Mouse (Mus musculus): Measurements from ENCODE around the gene Sult3a1. TPM values are rescaled to one million over a fixed set of nuclear protein-coding genes. Genes with fewer than 3 reads are reported as not detected.
A peak's percentile ranks its signal among the peaks of the same experiment; 100 is the strongest.

The Sult3a1 gene
- polyA plus RNA-seq, 1 experiment from 2014 or later: not detected

DNA sequence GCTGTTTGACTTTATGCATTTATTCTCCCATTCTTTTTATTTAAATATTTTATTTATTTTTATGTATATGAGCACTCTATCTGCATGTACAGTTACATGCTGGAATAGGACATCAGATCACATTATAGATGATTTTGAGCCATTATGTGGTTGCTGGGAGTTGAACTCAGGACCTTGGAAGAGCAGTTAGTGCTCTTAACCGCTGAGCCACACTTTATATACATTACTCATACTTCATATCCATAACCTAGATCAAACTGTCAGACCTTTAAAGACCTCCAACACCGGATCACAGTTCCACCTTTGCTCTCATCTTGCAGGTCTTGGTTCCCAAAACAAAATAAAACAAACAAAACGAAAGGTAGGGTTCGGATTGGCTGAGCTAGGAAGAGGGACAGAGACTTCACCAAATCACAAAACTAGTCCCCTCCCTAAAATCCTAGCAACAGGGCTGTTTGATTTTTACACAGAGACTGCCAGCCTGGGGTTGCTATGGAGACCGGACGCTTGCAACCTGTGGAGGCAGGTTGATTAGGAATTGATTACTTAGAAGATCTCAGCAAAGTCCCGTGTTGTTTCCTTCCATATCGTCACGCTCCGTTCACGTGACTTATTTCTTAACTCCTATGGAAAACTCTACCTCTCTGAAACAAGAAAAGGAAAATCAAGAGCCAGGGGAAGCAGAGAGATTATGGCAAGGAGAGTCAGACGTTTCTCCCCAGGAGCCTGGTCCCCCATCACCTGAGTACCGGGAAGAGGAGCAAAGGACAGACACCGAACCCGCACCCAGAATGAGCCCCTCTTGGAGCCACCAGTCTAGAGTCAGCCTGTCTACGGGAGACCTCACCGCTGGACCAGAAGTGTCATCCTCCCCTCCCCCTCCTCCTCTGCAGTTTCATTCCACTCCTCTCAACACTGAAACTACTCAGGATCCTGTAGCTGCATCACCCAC lies 47.3 kb downstream of the Sult3a1 start, which contains the start of gene Rsph4a:
TSS of gene Rsph4a (plus strand) at position 582 of the 952 bp plus-strand sequence.
- no peaks in the 10 kb centered on the region for H3K27me3 ChIP-seq (replicated peaks; ENCODE audit: control insufficient read depth, insufficient read depth, low read length)
- WGBS: 6% methylated on average over 17 of the region's 17 CpGs
- H3K4me2 ChIP-seq (ENCODE audit: low read length): peak within 1 kb of the TSS; percentile 63
- H3K27ac ChIP-seq (ENCODE audit: low read length): no peak within 1 kb of the TSS
- H3K9me3 ChIP-seq (ENCODE audit: control insufficient read depth, low read length): no peaks in the 10 kb centered on the region
- H3K9ac ChIP-seq (replicated peaks; ENCODE audit: low read depth, low read length): peak within 1 kb of the TSS; percentile 43
- peak; percentile 100 for ATAC-seq
- peaks cover 5% of the 10 kb centered on the region; the same call in 1 of the 2 replicates for H3K4me1 ChIP-seq (replicated peaks; ENCODE audit: control insufficient read depth, insufficient read depth, low read length)
- H3K4me3 ChIP-seq (replicated peaks; ENCODE audit: low read length): peak within 1 kb of the TSS; percentile 50
- no peaks in the 10 kb centered on the region for H3K36me3 ChIP-seq (ENCODE audit: control insufficient read depth, insufficient read depth)

DNA sequence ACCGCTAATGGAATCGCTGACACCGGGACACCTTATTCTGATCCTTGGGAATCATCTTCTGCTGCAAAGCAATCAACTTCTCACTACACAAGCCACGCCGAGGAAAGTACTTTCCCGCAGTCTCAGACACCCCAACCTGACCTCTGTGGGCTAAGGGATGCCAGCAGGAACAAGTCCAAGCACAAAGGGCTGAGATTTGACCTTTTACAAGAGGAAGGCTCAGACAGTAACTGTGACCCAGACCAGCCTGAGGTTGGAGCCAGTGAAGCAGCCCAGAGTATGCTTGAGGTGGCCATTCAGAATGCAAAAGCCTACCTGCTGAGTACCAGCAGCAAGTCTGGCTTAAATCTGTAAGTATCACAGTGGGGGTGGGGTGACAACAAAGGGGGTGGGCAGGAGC lies 48.0 kb downstream of the Sult3a1 start:
- 3% methylated on average over 6 of the region's 6 CpGs for WGBS
- Histone ChIP-seq H3K4me1 (replicated peaks; ENCODE audit: control insufficient read depth, insufficient read depth, low read length) (peaks cover 5% of the 10 kb centered on the region; the same call in 1 of the 2 replicates), H3K27ac (ENCODE audit: low read length) (no peak overlapping the region), H3K9ac (replicated peaks; ENCODE audit: low read depth, low read length) (no peak overlapping the region), H3K4me3 (replicated peaks; ENCODE audit: low read length) (peak overlapping the region; percentile 50), H3K4me2 (ENCODE audit: low read length) (peak overlapping the region; percentile 63), H3K27me3 (replicated peaks; ENCODE audit: control insufficient read depth, insufficient read depth, low read length) (no peaks in the 10 kb centered on the region), H3K9me3 (ENCODE audit: control insufficient read depth, low read length) (no peaks in the 10 kb centered on the region), H3K36me3 (ENCODE audit: control insufficient read depth, insufficient read depth) (no peaks in the 10 kb centered on the region)
- ATAC-seq: no peak

Other genes starting within 250 kb of the Sult3a1 start
- gene Clvs2, start 233.0 kb upstream of the Sult3a1 start, polyA plus RNA-seq (2015; fragmentation: Nextera tagmentation; extraction: Ambion mirVana): 10.0 and 14.0 TPM in 2 replicates
- gene Sult3a2, start 71.0 kb upstream of the Sult3a1 start, polyA plus RNA-seq (2015; fragmentation: Nextera tagmentation; extraction: Ambion mirVana): not detected in 2 replicates
- 0.65 and 0.76 TPM in 2 replicates for gene Rsph4a, start 47.4 kb downstream of the Sult3a1 start, polyA plus RNA-seq (2015; fragmentation: Nextera tagmentation; extraction: Ambion mirVana)
- gene Zup1, start 93.5 kb downstream of the Sult3a1 start, polyA plus RNA-seq (2015; fragmentation: Nextera tagmentation; extraction: Ambion mirVana): 22.7 and 23.8 TPM in 2 replicates
- 120 and 126 TPM in 2 replicates for gene Rwdd1, start 161.9 kb downstream of the Sult3a1 start, polyA plus RNA-seq (2015; fragmentation: Nextera tagmentation; extraction: Ambion mirVana)
- gene Trappc3l, start 179.9 kb downstream of the Sult3a1 start, polyA plus RNA-seq (2015; fragmentation: Nextera tagmentation; extraction: Ambion mirVana): not detected in 2 replicates
- 0.06 TPM in 1 of 2 replicates, not detected in the other for gene Calhm4, start 186.6 kb downstream of the Sult3a1 start, polyA plus RNA-seq (2015; fragmentation: Nextera tagmentation; extraction: Ambion mirVana)
- 0.45 and 0.51 TPM in 2 replicates for gene Calhm5, start 238.8 kb downstream of the Sult3a1 start, polyA plus RNA-seq (2015; fragmentation: Nextera tagmentation; extraction: Ambion mirVana)

Measured in forebrain, embryonic 16.5 days (tissue).